In the genomic region with DNA sequence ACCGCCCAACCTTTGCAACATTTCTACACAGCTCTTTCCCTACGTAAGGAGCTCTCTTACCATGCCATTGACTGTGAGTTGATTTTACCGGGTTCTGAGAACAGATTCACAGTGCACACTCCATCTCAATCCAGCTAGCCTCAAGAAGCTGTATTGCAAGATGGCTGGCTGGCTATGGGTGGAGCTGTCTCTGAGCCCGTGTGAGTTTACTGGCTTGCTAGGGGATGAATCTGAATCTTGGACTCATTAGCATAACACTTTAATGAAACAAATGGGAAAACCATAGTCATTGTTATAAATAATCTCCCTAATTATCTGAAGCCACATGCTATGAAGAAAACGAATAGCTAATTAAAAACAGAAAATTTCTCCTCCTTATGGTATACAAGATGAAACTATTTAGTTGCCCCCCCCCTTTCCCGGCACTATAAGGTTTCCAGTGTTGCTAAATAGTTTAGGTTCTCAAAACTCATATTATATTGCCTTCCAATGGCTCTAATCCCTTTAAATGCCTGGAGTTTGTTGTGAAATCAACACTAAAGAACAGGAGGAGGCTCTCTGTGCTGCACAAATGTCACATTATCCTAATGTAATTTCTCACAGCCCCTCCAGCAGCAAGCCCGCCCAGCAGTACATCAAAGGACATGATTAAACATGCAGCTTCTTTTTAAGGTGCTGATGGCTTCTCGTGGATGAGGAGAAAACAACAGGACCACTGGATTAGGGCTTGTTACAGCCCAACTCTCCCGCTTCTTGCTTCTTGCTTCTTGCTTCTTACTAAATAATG, we compare ENCODE assay signal across 25 mouse cellular contexts.
DNase-seq lines count a peak whose midpoint lies in the region; ATAC-seq and TF ChIP-seq lines count a peak whose summit lies in the region.
"Had no signal": no experiment of that assay in that cellular context is flagged by ENCODE, and none has a peak within 500 bp of the region (broad histone marks: within the 10 kb centered on the region; RNA-seq: fewer than 3 reads in every experiment).

No protein-coding gene starts in this region.

- 49% methylated on average over 9 of the region's 9 CpGs for WGBS in midbrain, embryonic 11.5 days
- WGBS in midbrain, postnatal 0 days, result 49% methylated on average over 9 of the region's 9 CpGs
- 43% methylated on average over 9 of the region's 9 CpGs for WGBS in forebrain, postnatal 0 days
- 46% methylated on average over 9 of the region's 9 CpGs for WGBS in midbrain, embryonic 16.5 days

- no peaks in the 10 kb centered on the region for H3K36me3 ChIP-seq in midbrain, embryonic 11.5 days (ENCODE audit: control insufficient read depth, insufficient read depth, low read length)
- H3K36me3 ChIP-seq in midbrain, postnatal 0 days (ENCODE audit: insufficient read depth, low read length), result no peaks in the 10 kb centered on the region
- no peaks in the 10 kb centered on the region for H3K36me3 ChIP-seq in forebrain, postnatal 0 days (ENCODE audit: insufficient read depth)
- no peaks in the 10 kb centered on the region for H3K36me3 ChIP-seq in midbrain, embryonic 16.5 days (ENCODE audit: control insufficient read depth, insufficient read depth, low read length)
- H3K36me3 ChIP-seq: heart, embryonic 12.5 days; hindbrain, embryonic 15.5 days; limb, embryonic 13.5 days; lung, embryonic 15.5 days had no signal

- H3K27me3 ChIP-seq in midbrain, embryonic 11.5 days (ENCODE audit: control insufficient read depth, insufficient read depth, low read length), result no peaks in the 10 kb centered on the region
- no peaks in the 10 kb centered on the region for H3K27me3 ChIP-seq in midbrain, postnatal 0 days (ENCODE audit: insufficient read depth, low read length)
- no peaks in the 10 kb centered on the region for H3K27me3 ChIP-seq in forebrain, postnatal 0 days (ENCODE audit: insufficient read depth, low read length)
- H3K27me3 ChIP-seq in midbrain, embryonic 16.5 days (ENCODE audit: control insufficient read depth, insufficient read depth, low read depth, low read length), result no peaks in the 10 kb centered on the region
- H3K27me3 ChIP-seq: hindbrain, embryonic 15.5 days; limb, embryonic 13.5 days; lung, embryonic 15.5 days had no signal

- DNase-seq in midbrain, embryonic 11.5 days (ENCODE audit: low spot score, missing footprints), result no peak
- DNase-seq in midbrain, postnatal 0 days (ENCODE audit: low spot score), result no peak
- peak; percentile 71 for DNase-seq in fat pad, adult 2 months (ENCODE audit: extremely low read depth, low read depth, low spot score)
- DNase-seq in forebrain, postnatal 0 days, result no peak
- no peak for DNase-seq in kidney, adult 18-20 months
- DNase-seq: adrenal gland, postnatal 14 days; cerebellum, adult 11-12 months; cerebellum, postnatal 10 days; gastrocnemius, postnatal 25 days; heart, adult 2 months; kidney, adult 11 months; kidney, postnatal 36 days; right cerebral cortex, adult 18-20 months; spleen, adult 18-20 months; thymus, postnatal 14 days had no signal

- no peak overlapping the region for H3K4me3 ChIP-seq in midbrain, embryonic 11.5 days (ENCODE audit: low read depth, low read length)
- H3K4me3 ChIP-seq in midbrain, postnatal 0 days (ENCODE audit: low read depth, low read length), result no peak overlapping the region
- H3K4me3 ChIP-seq in forebrain, postnatal 0 days (ENCODE audit: low read depth, low read length), result no peak overlapping the region
- no peak overlapping the region for H3K4me3 ChIP-seq in midbrain, embryonic 16.5 days (ENCODE audit: low read depth, low read length)
- H3K4me3 ChIP-seq: heart, adult 2 months; heart, embryonic 12.5 days; hindbrain, embryonic 15.5 days; layer of hippocampus, adult 2 months; limb, embryonic 13.5 days; lung, embryonic 15.5 days had no signal

- peak; percentile 22; the same call in 1 of the 2 replicates for ATAC-seq in midbrain, embryonic 11.5 days (ENCODE audit: low FRiP score)
- ATAC-seq in midbrain, postnatal 0 days (ENCODE audit: low FRiP score), result no peak
- peak; percentile 14; the same call in 1 of the 2 replicates for ATAC-seq in forebrain, postnatal 0 days
- ATAC-seq in midbrain, embryonic 16.5 days, result peak; percentile 48; the same call in 1 of the 2 replicates
- ATAC-seq in erythroid progenitor cell, adult 5-6 weeks (replicated peaks; ENCODE audit: low FRiP score, poor library complexity, severe bottlenecking), result no peak
- ATAC-seq: CD4-positive, CD25-positive, alpha-beta regulatory T cell, adult 4 months; inflammation-experienced regulatory T-cells, adult 6 months had no signal

- H3K9ac ChIP-seq in midbrain, embryonic 11.5 days (ENCODE audit: low read length), result no peak overlapping the region
- no peak overlapping the region for H3K9ac ChIP-seq in midbrain, postnatal 0 days (replicated peaks; ENCODE audit: low read length, poor library complexity, severe bottlenecking)
- no peak overlapping the region for H3K9ac ChIP-seq in forebrain, postnatal 0 days
- no peak overlapping the region for H3K9ac ChIP-seq in midbrain, embryonic 16.5 days (ENCODE audit: low read depth, low read length)
- H3K9ac ChIP-seq: heart, embryonic 12.5 days; hindbrain, embryonic 15.5 days; limb, embryonic 13.5 days; lung, embryonic 15.5 days had no signal

- H3K9me3 ChIP-seq in midbrain, embryonic 11.5 days (ENCODE audit: control insufficient read depth, low read length), result no peaks in the 10 kb centered on the region
- H3K9me3 ChIP-seq in midbrain, postnatal 0 days (ENCODE audit: low read length), result no peaks in the 10 kb centered on the region
- no peaks in the 10 kb centered on the region for H3K9me3 ChIP-seq in forebrain, postnatal 0 days (ENCODE audit: low read length)
- no peaks in the 10 kb centered on the region for H3K9me3 ChIP-seq in midbrain, embryonic 16.5 days (replicated peaks; ENCODE audit: control insufficient read depth, low read length, poor library complexity, severe bottlenecking)
- H3K9me3 ChIP-seq: heart, embryonic 12.5 days; hindbrain, embryonic 15.5 days; limb, embryonic 13.5 days; lung, embryonic 15.5 days had no signal

- no peak overlapping the region for H3K4me2 ChIP-seq in midbrain, embryonic 11.5 days
- no peak overlapping the region for H3K4me2 ChIP-seq in midbrain, postnatal 0 days (ENCODE audit: low read depth, low read length, poor library complexity, severe bottlenecking)
- H3K4me2 ChIP-seq in forebrain, postnatal 0 days (ENCODE audit: low read depth), result no peak overlapping the region
- no peak overlapping the region for H3K4me2 ChIP-seq in midbrain, embryonic 16.5 days (ENCODE audit: low read length)
- H3K4me2 ChIP-seq: heart, embryonic 12.5 days; hindbrain, embryonic 15.5 days; limb, embryonic 13.5 days; liver, embryonic 11.5 days; lung, embryonic 15.5 days had no signal

- peaks cover 2% of the 10 kb centered on the region; the same call in 1 of the 2 replicates for H3K4me1 ChIP-seq in midbrain, embryonic 11.5 days (ENCODE audit: control insufficient read depth, insufficient read depth, low read length)
- no peaks in the 10 kb centered on the region for H3K4me1 ChIP-seq in midbrain, postnatal 0 days (ENCODE audit: insufficient read depth, low read length)
- H3K4me1 ChIP-seq in forebrain, postnatal 0 days (ENCODE audit: insufficient read depth), result no peaks in the 10 kb centered on the region
- H3K4me1 ChIP-seq in midbrain, embryonic 16.5 days (ENCODE audit: control insufficient read depth, insufficient read depth, low read length), result peaks cover 3% of the 10 kb centered on the region; the same call in 1 of the 2 replicates
- H3K4me1 ChIP-seq: limb, embryonic 13.5 days; lung, embryonic 15.5 days had no signal

- TF ChIP-seq CTCF in midbrain, postnatal 0 days (IDR thresholded peaks at IDR 0.05), result no peak
- TF ChIP-seq CTCF in forebrain, postnatal 0 days (IDR thresholded peaks at IDR 0.05; ENCODE audit: low read depth), result no peak

- no peak overlapping the region for H3K27ac ChIP-seq in midbrain, embryonic 11.5 days (ENCODE audit: low read depth, low read length)
- no peak overlapping the region for H3K27ac ChIP-seq in midbrain, postnatal 0 days (ENCODE audit: low read depth, low read length)
- no peak overlapping the region for H3K27ac ChIP-seq in forebrain, postnatal 0 days (ENCODE audit: low read depth, low read length)
- no peak overlapping the region for H3K27ac ChIP-seq in midbrain, embryonic 16.5 days (ENCODE audit: low read length)
- H3K27ac ChIP-seq: heart, adult 2 months; hindbrain, embryonic 15.5 days; layer of hippocampus, adult 2 months; limb, embryonic 13.5 days; lung, embryonic 15.5 days had no signal

Comparison
In these comparisons a context has a peak if more than half of its experiments do, and no peak if none do; other contexts are left out.
1. ATAC-seq: peak in midbrain, embryonic 11.5 days (single experiment), forebrain, postnatal 0 days (single experiment) and midbrain, embryonic 16.5 days (single experiment); none in midbrain, postnatal 0 days (single experiment) and erythroid progenitor cell, adult 5-6 weeks (single experiment).